ENCODE assay signal across 17 mouse cellular contexts in genomic region chr11:29744760-29745430, GRCm38 (mm10). TPM values are rescaled to one million over a fixed set of nuclear protein-coding genes. Genes with fewer than 3 reads are reported as not detected.
A peak's percentile ranks its signal among the peaks of the same experiment; 100 is the strongest.
DNase-seq lines count a peak whose midpoint lies in the region; ATAC-seq lines count a peak whose summit lies in the region.
"Had no signal": no experiment of that assay in that cellular context is flagged by ENCODE, and none has a peak within 500 bp of the region (broad histone marks: within the 10 kb centered on the region; RNA-seq: fewer than 3 reads in every experiment).

No protein-coding gene starts in this region.

- WGBS in forebrain, embryonic 15.5 days, result 73% methylated on average over 5 of the region's 5 CpGs
- WGBS in forebrain, embryonic 11.5 days, result 87% methylated on average over 5 of the region's 5 CpGs
- 95% methylated on average over 5 of the region's 5 CpGs for WGBS in midbrain, embryonic 11.5 days
- 90% methylated on average over 5 of the region's 5 CpGs for WGBS in midbrain, embryonic 10.5 days
- 89% methylated on average over 5 of the region's 5 CpGs for WGBS in midbrain, embryonic 14.5 days

- 0 out of 2 replicates have a peak, but pooled peaks cover 4% of the 10 kb centered on the region for H3K4me1 ChIP-seq in forebrain, embryonic 15.5 days
- H3K4me1 ChIP-seq in forebrain, embryonic 11.5 days (replicated peaks; ENCODE audit: control insufficient read depth, insufficient read depth, low read length), result no peaks in the 10 kb centered on the region
- no peaks in the 10 kb centered on the region for H3K4me1 ChIP-seq in midbrain, embryonic 11.5 days (ENCODE audit: control insufficient read depth, insufficient read depth, low read length)
- H3K4me1 ChIP-seq in midbrain, embryonic 10.5 days, result no peaks in the 10 kb centered on the region
- no peaks in the 10 kb centered on the region for H3K4me1 ChIP-seq in midbrain, embryonic 14.5 days (ENCODE audit: control insufficient read depth, insufficient read depth, low read length)
- H3K4me1 ChIP-seq: intestine, embryonic 15.5 days; limb, embryonic 10.5 days; midbrain, embryonic 12.5 days had no signal

- H3K4me3 ChIP-seq in forebrain, embryonic 15.5 days, result no peak overlapping the region
- H3K4me3 ChIP-seq in forebrain, embryonic 11.5 days (ENCODE audit: low read depth, low read length), result no peak overlapping the region
- H3K4me3 ChIP-seq in midbrain, embryonic 11.5 days (ENCODE audit: low read depth, low read length), result no peak overlapping the region
- no peak overlapping the region for H3K4me3 ChIP-seq in midbrain, embryonic 10.5 days
- no peak overlapping the region for H3K4me3 ChIP-seq in midbrain, embryonic 14.5 days (replicated peaks; ENCODE audit: low read depth, low read length)
- H3K4me3 ChIP-seq: erythroblast, embryonic 14.5 days; intestine, embryonic 15.5 days; limb, embryonic 10.5 days; midbrain, embryonic 12.5 days had no signal

- no peak overlapping the region for H3K4me2 ChIP-seq in forebrain, embryonic 15.5 days (replicated peaks)
- H3K4me2 ChIP-seq in forebrain, embryonic 11.5 days (ENCODE audit: low read depth, low read length, severe bottlenecking), result no peak overlapping the region
- no peak overlapping the region for H3K4me2 ChIP-seq in midbrain, embryonic 11.5 days
- no peak overlapping the region for H3K4me2 ChIP-seq in midbrain, embryonic 14.5 days (ENCODE audit: low read length)
- H3K4me2 ChIP-seq: heart, embryonic 11.5 days; intestine, embryonic 15.5 days; liver, embryonic 11.5 days; midbrain, embryonic 12.5 days had no signal

- no peak overlapping the region for H3K27ac ChIP-seq in forebrain, embryonic 15.5 days (replicated peaks)
- H3K27ac ChIP-seq in forebrain, embryonic 11.5 days (ENCODE audit: low read depth, low read length), result no peak overlapping the region
- H3K27ac ChIP-seq in midbrain, embryonic 11.5 days (ENCODE audit: low read depth, low read length), result no peak overlapping the region
- H3K27ac ChIP-seq in midbrain, embryonic 10.5 days (replicated peaks), result no peak overlapping the region
- no peak overlapping the region for H3K27ac ChIP-seq in midbrain, embryonic 14.5 days (replicated peaks; ENCODE audit: low read depth, low read length)
- H3K27ac ChIP-seq: intestine, embryonic 15.5 days; limb, embryonic 10.5 days; midbrain, embryonic 12.5 days had no signal

- peak; percentile 21; the same call in 1 of the 2 replicates for ATAC-seq in forebrain, embryonic 15.5 days (replicated peaks)
- ATAC-seq in forebrain, embryonic 11.5 days (replicated peaks; ENCODE audit: low FRiP score), result no peak
- no peak for ATAC-seq in midbrain, embryonic 11.5 days (ENCODE audit: low FRiP score)
- ATAC-seq in midbrain, embryonic 14.5 days (ENCODE audit: low FRiP score, low TSS enrichment), result no peak
- ATAC-seq: intestine, embryonic 15.5 days had no signal

- H3K9ac ChIP-seq in forebrain, embryonic 15.5 days (replicated peaks), result no peak overlapping the region
- H3K9ac ChIP-seq in forebrain, embryonic 11.5 days (ENCODE audit: low read length), result no peak overlapping the region
- H3K9ac ChIP-seq in midbrain, embryonic 11.5 days (ENCODE audit: low read length), result no peak overlapping the region
- no peak overlapping the region for H3K9ac ChIP-seq in midbrain, embryonic 14.5 days (replicated peaks; ENCODE audit: low read length)
- H3K9ac ChIP-seq: intestine, embryonic 15.5 days; midbrain, embryonic 12.5 days had no signal

- peaks cover 55% of the 10 kb centered on the region for H3K36me3 ChIP-seq in forebrain, embryonic 15.5 days
- peaks cover 4% of the 10 kb centered on the region; the same call in 1 of the 2 replicates for H3K36me3 ChIP-seq in forebrain, embryonic 11.5 days (ENCODE audit: control insufficient read depth, insufficient read depth, low read length)
- H3K36me3 ChIP-seq in midbrain, embryonic 11.5 days (ENCODE audit: control insufficient read depth, insufficient read depth, low read length), result peaks cover 4% of the 10 kb centered on the region; the same call in 1 of the 2 replicates
- peaks cover 74% of the 10 kb centered on the region for H3K36me3 ChIP-seq in midbrain, embryonic 10.5 days
- peaks cover 64% of the 10 kb centered on the region for H3K36me3 ChIP-seq in midbrain, embryonic 14.5 days (ENCODE audit: control insufficient read depth, insufficient read depth, low read length)

- no peaks in the 10 kb centered on the region for H3K9me3 ChIP-seq in forebrain, embryonic 15.5 days
- H3K9me3 ChIP-seq in forebrain, embryonic 11.5 days (ENCODE audit: control insufficient read depth, low read length), result no peaks in the 10 kb centered on the region
- no peaks in the 10 kb centered on the region for H3K9me3 ChIP-seq in midbrain, embryonic 11.5 days (ENCODE audit: control insufficient read depth, low read length)
- H3K9me3 ChIP-seq in midbrain, embryonic 10.5 days (replicated peaks), result no peaks in the 10 kb centered on the region
- H3K9me3 ChIP-seq in midbrain, embryonic 14.5 days (ENCODE audit: control insufficient read depth, low read length), result no peaks in the 10 kb centered on the region
- H3K9me3 ChIP-seq: intestine, embryonic 15.5 days; limb, embryonic 10.5 days; midbrain, embryonic 12.5 days had no signal

- H3K27me3 ChIP-seq in forebrain, embryonic 15.5 days, result no peaks in the 10 kb centered on the region
- H3K27me3 ChIP-seq in forebrain, embryonic 11.5 days (ENCODE audit: control insufficient read depth, insufficient read depth, low read length), result no peaks in the 10 kb centered on the region
- no peaks in the 10 kb centered on the region for H3K27me3 ChIP-seq in midbrain, embryonic 11.5 days (ENCODE audit: control insufficient read depth, insufficient read depth, low read length)
- H3K27me3 ChIP-seq in midbrain, embryonic 10.5 days (ENCODE audit: low read depth, poor library complexity, severe bottlenecking), result no peaks in the 10 kb centered on the region
- no peaks in the 10 kb centered on the region for H3K27me3 ChIP-seq in midbrain, embryonic 14.5 days (ENCODE audit: control insufficient read depth, insufficient read depth, low read length)
- H3K27me3 ChIP-seq: intestine, embryonic 15.5 days; midbrain, embryonic 12.5 days had no signal

- no peak for DNase-seq in forebrain, embryonic 11.5 days (ENCODE audit: low spot score)
- peak; percentile 69 for DNase-seq in midbrain, embryonic 11.5 days (ENCODE audit: low spot score, missing footprints)
- DNase-seq in midbrain, embryonic 10.5 days (ENCODE audit: low spot score), result no peak
- DNase-seq in midbrain, embryonic 14.5 days, result peak; percentile 9
- DNase-seq in adrenal gland, adult 8-10 months, result no peak
- DNase-seq in right cerebral cortex, postnatal 10 days (ENCODE audit: low spot score in 2 of 2), result no peak
- DNase-seq: adrenal gland, postnatal 25 days; lung, adult 2 months; lung, postnatal 4 days; thymus, postnatal 36 days had no signal

RNA-seq across cellular contexts. Expression of gene Rtn4, which starts 52.1 kb away (rescaled TPM):
- 131 and 140 TPM in 2 replicates for polyA plus RNA-seq in forebrain, embryonic 15.5 days (2015; fragmentation: Nextera tagmentation; extraction: Ambion mirVana)
- 70.0 and 78.7 TPM in 2 replicates for polyA plus RNA-seq in forebrain, embryonic 11.5 days (2014; fragmentation: Nextera tagmentation; extraction: Ambion mirVana)
- 75.3 and 78.3 TPM in 2 replicates for polyA plus RNA-seq in midbrain, embryonic 11.5 days (2014; fragmentation: Nextera tagmentation; extraction: Ambion mirVana)
- polyA plus RNA-seq in midbrain, embryonic 10.5 days (2016; fragmentation: Nextera tagmentation; extraction: Ambion mirVana), result 65.8 and 71.1 TPM in 2 replicates
- polyA plus RNA-seq in midbrain, embryonic 14.5 days (2014; fragmentation: Nextera tagmentation; extraction: Ambion mirVana), result 110 and 136 TPM in 2 replicates
- 100 to 1,000 TPM; 226 to 575 (median 412) TPM for total RNA-seq in adrenal gland, adult 8-10 months (2022)

Comparison
In these comparisons a context has a peak if more than half of its experiments do, and no peak if none do; other contexts are left out.
1. DNase-seq: peak in midbrain, embryonic 11.5 days (single experiment) and midbrain, embryonic 14.5 days (single experiment); none in forebrain, embryonic 11.5 days (single experiment), midbrain, embryonic 10.5 days (single experiment), adrenal gland, adult 8-10 months (single experiment) and right cerebral cortex, postnatal 10 days (0 of 2).